Mouse (Mus musculus) liver, postnatal 0 days (tissue): ENCODE measurements around the gene Hsf5. TPM values are rescaled to one million over a fixed set of nuclear protein-coding genes. Genes with fewer than 3 reads are reported as not detected.

ENCODE experiments used
- ATAC-seq: fragments of 200-750 bp; cut with Nextera tagmentation; 2 replicates; pipeline ENCODE4 v1.8.0; 2017; ENCODE audit warnings: mild to moderate bottlenecking, moderate library complexity
- DNase-seq: peaks from one replicate; pipeline ENCODE4 v3.0.0-alpha.2; 2016
- H3K27ac ChIP-seq: fragments of 300-500 bp; sonication (generic); 2 replicates; pipeline ENCODE4 v1.5.1; 2014; ENCODE audit warnings: antibody characterized with exemption, moderate library complexity, mild to moderate bottlenecking, low read depth
- H3K27me3 ChIP-seq: fragments of 300-500 bp; sonication (generic); 2 replicates; pipeline ENCODE4 v1.6.1; 2014; ENCODE audit warnings: low read length, control low read depth, mixed read lengths; ENCODE audit not compliant: insufficient read depth
- H3K36me3 ChIP-seq: fragments of 300-500 bp; sonication (generic); replicated peaks from 2 replicates; pipeline ENCODE4 v1.6.1; 2014; ENCODE audit warnings: mild to moderate bottlenecking, control low read depth, low read length, moderate library complexity, mixed read lengths; ENCODE audit not compliant: insufficient read depth
- H3K4me1 ChIP-seq: fragments of 300-500 bp; sonication (generic); 2 replicates; pipeline ENCODE4 v1.6.1; 2014; ENCODE audit warnings: antibody characterized with exemption, mild to moderate bottlenecking, control low read depth; ENCODE audit not compliant: insufficient read depth
- H3K4me2 ChIP-seq: fragments of 300-500 bp; sonication (generic); 2 replicates; pipeline ENCODE4 v1.6.1; 2014; ENCODE audit warnings: low read depth, mild to moderate bottlenecking, low read length, moderate library complexity, mixed read lengths
- H3K4me3 ChIP-seq: fragments of 300-500 bp; sonication (generic); 2 replicates; pipeline ENCODE4 v1.5.1; 2014; ENCODE audit warnings: low read depth, low read length
- H3K9ac ChIP-seq: fragments of 300-500 bp; sonication (generic); replicated peaks from 2 replicates; pipeline ENCODE4 v1.6.1; 2014; ENCODE audit warnings: mild to moderate bottlenecking, moderate library complexity
- H3K9me3 ChIP-seq: fragments of 300-500 bp; sonication (generic); 2 replicates; pipeline ENCODE4 v1.6.1; 2016; ENCODE audit warnings: mild to moderate bottlenecking, control low read depth, low read length, mixed read lengths
- CTCF ChIP-seq: sonication (generic); IDR thresholded peaks from 2 replicates; pipeline ENCODE4 v1.5.1; 2016; ENCODE audit warnings: antibody characterized with exemption, low read depth
- EP300 ChIP-seq: IDR thresholded peaks from 2 replicates; pipeline ENCODE4 v1.6.1; 2016; ENCODE audit warnings: antibody characterized with exemption, low read depth, mild to moderate bottlenecking
- WGBS: fragments of 180-500 bp; shearing (Covaris S2); extraction: QIAGEN DNeasy Blood & Tissue Kit; methylation state at CpG from one replicate; pipeline ENCODE4 v1.1.7; 2014; ENCODE audit not compliant: insufficient replicate concordance; 5-methylcytosine and 5-hydroxymethylcytosine counted together
- polyA plus RNA-seq: library from polyadenylated mRNA; unstranded; fragments of >200 nt; fragmentation: Nextera tagmentation; extraction: Ambion mirVana; gene quantifications from 2 replicates; pipeline ENCODE4 v1.2.1, GENCODE M21; 2015

Gene Hsf5
- polyA plus RNA-seq = 0.04 TPM in 1 of 2 replicates, not detected in the other

DNA sequence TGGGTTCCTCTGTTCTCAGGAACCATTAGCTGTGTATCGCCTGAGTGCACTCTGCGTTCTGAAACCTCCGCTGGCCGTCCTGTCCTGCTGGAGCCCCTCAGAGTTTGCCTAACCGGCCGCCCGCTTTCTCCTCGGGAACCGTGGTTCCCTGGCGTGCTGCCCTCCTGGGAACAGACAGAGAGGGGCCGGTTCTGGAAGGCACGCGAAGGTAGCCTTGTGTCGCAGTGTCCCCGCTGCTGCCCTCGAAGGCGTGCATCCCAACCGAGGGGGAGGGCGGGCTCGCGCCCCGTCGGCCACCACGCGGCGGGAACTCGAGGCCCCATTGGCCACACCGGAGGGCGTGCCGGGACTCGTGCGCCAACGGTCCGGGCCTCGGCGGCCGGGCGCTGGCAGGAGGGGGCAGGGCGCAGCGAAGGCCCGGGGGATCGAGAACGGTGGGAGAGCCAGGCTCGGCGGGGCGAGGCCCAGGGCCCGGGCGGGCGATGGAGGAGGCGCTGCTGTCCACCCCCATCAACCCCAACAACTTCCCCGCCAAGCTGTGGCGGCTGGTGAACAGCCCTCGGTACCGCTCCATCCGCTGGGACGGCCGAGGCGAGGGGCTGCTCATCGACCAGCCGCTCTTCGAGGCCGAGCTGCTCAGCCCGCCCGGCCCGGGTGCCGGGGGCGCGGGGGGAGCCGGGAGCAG lies at the start of gene Hsf5:
TSS of gene Hsf5 (plus strand) at position 375 of the 685 bp plus-strand sequence.
- no peak within 1 kb of the TSS for H3K9ac ChIP-seq
- H3K36me3 ChIP-seq = peaks cover 60% of the 10 kb centered on the region
- H3K4me2 ChIP-seq = no peak within 1 kb of the TSS
- no peak within 1 kb of the TSS for H3K4me3 ChIP-seq
- TF ChIP-seq EP300 (no peak), CTCF (no peak)
- no peaks in the 10 kb centered on the region for H3K4me1 ChIP-seq
- no peaks in the 10 kb centered on the region for H3K9me3 ChIP-seq
- no peak within 1 kb of the TSS for H3K27ac ChIP-seq
- WGBS = 91% methylated on average over 66 of the region's 69 CpGs
- DNase-seq = no peak
- no peak for ATAC-seq
- no peaks in the 10 kb centered on the region for H3K27me3 ChIP-seq

DNA sequence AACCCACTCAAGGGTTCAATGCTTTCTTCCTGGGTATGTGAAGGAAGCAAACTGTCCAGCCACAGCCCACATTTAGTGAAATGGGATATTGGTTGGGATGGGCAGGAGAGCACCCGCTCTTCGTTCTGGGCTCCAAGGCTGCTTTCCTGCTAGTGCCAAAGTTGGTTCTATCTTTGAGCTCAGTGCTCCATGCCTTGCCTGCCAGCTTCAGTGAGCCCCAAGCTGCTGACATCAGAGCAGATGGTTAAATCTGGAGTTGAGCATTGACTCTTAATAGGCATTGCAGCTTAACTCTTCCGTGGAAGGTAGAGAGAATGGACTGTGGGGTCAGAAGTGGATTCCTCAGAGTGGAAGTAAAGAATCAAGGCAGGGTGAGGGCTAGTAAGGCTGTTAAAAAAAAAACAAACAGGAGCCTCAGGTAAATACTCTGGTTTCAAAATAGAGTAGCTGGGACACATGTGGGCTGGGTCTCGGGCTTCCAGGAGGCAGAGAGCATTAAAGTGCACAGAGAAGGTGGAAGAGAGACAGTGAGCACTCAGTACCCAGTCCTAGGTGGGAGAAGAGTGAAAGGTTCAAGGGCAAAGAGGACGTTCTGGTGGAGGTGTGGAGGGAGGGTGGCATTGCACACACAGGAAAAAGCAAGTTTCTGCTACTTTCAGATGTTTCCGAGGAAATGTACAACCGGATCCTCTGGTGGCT lies 48.6 kb upstream of the Hsf5 start, which contains the start of gene Sept4:
TSS of gene Sept4 (plus strand) at position 649 of the 699 bp plus-strand sequence.
- no peaks in the 10 kb centered on the region for H3K36me3 ChIP-seq
- H3K27me3 ChIP-seq = no peaks in the 10 kb centered on the region
- 64% methylated on average over 7 of the region's 7 CpGs for WGBS
- DNase-seq (no peak), ATAC-seq (no peak)
- no peak within 1 kb of the TSS for H3K27ac ChIP-seq
- H3K4me2 ChIP-seq = no peak within 1 kb of the TSS
- no peaks in the 10 kb centered on the region for H3K9me3 ChIP-seq
- H3K9ac ChIP-seq = no peak within 1 kb of the TSS
- no peak within 1 kb of the TSS for H3K4me3 ChIP-seq
- TF ChIP-seq CTCF = no peak
- TF ChIP-seq EP300 = no peak
- no peaks in the 10 kb centered on the region for H3K4me1 ChIP-seq

DNA sequence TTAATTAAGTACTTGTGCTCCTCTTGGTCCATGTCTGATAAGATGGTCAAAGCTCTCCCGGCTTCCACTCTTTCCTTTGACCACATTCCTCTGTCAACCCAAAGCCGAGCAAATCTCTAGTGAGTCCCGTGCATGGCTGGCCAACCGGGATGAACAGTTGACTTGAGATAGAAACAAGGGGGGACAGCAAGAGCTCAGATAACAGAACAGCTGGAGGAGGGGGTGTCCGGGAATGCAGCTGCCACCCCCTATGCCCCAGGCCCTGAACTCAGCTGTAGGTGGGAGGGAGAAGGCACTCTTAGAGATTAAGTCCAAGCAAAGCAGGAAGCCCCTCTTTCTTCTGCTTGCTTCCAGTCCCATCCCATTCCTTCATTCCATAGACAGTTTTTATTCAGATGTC lies 46.2 kb upstream of the Hsf5 start:
- DNase-seq = no peak
- no peak for ATAC-seq

DNA sequence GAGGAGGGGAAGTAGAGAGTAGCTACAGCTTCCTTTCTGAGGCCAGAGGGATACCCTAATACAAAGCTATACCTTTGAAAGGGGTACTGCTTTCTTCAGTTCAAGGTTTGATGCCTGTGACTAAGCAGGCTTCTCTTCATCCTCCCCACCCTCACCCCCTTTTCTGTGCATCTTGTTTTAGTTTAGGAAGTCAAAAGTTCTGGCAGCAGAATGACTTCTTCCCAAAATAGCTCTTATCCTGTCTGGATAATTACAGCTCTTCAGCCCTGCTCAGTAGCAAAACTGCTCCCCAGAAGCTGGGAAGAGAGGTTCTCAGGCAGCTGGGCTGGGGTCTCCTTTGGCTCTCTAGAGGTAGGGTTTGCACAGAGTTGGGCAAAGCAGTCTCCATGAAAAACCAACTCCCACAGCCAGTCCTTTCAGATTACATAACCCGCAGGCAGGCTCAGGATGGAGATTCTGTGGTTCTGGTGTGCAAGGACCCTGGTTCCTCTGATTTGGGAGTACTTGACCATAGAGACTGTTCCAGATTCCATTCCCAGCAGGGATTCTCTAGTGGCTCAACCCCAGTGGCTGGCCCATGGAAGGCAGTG lies 45.5 kb upstream of the Hsf5 start:
- H3K9me3 ChIP-seq = no peaks in the 10 kb centered on the region
- no peaks in the 10 kb centered on the region for H3K4me1 ChIP-seq
- no peak overlapping the region for H3K4me2 ChIP-seq
- 88% methylated on average over 1 of the region's 1 CpGs for WGBS
- ATAC-seq (no peak), DNase-seq (no peak)
- H3K9ac ChIP-seq = no peak overlapping the region
- no peaks in the 10 kb centered on the region for H3K27me3 ChIP-seq
- TF ChIP-seq EP300 (no peak), CTCF (no peak)
- no peaks in the 10 kb centered on the region for H3K36me3 ChIP-seq
- peak overlapping the region; percentile 40; the same call in 1 of the 2 replicates for H3K27ac ChIP-seq
- no peak overlapping the region for H3K4me3 ChIP-seq

More for the DNA sequence above, 46.2 kb upstream of the Hsf5 start:
- Histone ChIP-seq H3K27me3 (no peaks in the 10 kb centered on the region), H3K36me3 (no peaks in the 10 kb centered on the region), H3K9me3 (no peaks in the 10 kb centered on the region), H3K4me2 (no peak overlapping the region), H3K9ac (no peak overlapping the region), H3K27ac (no peak overlapping the region), H3K4me1 (no peaks in the 10 kb centered on the region), H3K4me3 (no peak overlapping the region)
- TF ChIP-seq CTCF = no peak
- no peak for TF ChIP-seq EP300
- 53% methylated on average over 5 of the region's 5 CpGs for WGBS

DNA sequence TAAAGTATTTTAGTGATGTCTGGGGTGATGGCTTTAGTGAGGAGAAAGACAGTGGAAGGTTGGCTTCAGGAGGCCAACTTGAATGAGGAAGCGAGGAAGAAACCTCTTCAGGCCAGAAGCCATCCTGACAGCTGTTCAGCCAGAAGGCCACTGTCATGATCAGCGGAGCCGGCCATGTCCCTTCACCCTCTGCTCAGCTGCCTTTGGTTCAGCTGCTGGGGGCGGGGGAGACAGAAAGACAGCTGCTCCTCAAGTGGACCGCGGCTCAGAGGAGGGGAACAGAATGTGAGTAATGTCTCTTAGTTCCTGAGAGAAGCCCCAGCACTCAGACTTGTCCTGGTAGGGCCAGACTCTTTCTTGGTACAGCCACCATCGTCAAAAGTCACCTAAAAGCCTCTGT lies 43.2 kb upstream of the Hsf5 start:
- ATAC-seq (no peak), DNase-seq (no peak)
- no peak overlapping the region for H3K4me3 ChIP-seq
- H3K27me3 ChIP-seq = no peaks in the 10 kb centered on the region
- H3K4me1 ChIP-seq = peaks cover 14% of the 10 kb centered on the region
- TF ChIP-seq CTCF = no peak
- TF ChIP-seq EP300 = no peak
- H3K36me3 ChIP-seq = no peaks in the 10 kb centered on the region
- H3K9ac ChIP-seq = no peak overlapping the region
- H3K4me2 ChIP-seq = no peak overlapping the region
- no peaks in the 10 kb centered on the region for H3K9me3 ChIP-seq
- 72% methylated on average over 7 of the region's 7 CpGs for WGBS
- no peak overlapping the region for H3K27ac ChIP-seq

DNA sequence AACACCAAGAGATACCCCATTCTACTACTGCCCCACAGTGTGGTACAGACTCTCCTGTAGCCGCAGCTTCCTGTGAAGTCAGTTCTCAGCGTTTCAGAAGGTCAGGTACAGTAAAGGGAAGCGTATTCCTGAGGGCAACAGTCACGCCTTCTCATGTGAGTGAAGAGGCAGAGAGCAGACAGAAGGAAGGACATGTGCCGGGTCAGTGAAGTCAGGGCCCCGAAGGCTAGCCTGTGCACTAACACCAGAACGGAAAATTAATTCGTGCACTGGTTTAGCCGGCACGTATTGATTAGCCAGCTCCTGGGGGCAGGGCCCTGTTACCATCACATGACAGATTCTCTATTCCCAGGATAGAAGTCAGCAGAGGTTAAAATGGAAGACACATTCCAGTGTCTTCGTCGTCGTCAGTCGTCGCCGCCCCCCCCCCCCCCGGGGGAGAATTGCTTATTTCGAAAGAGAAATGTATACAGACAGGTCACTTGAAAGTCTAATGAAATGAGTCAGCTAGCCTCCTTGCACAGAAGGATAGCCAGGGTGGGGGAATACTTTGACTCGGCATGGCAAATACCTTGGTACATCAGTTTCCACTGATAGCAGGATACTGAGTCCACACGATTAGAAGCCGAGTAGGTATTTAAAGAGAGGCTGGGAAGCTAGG lies 42.3 kb upstream of the Hsf5 start:
- 61% methylated on average over 21 of the region's 21 CpGs for WGBS
- TF ChIP-seq CTCF = no peak
- TF ChIP-seq EP300 = no peak
- Histone ChIP-seq H3K9ac (no peak overlapping the region), H3K4me1 (peaks cover 14% of the 10 kb centered on the region), H3K4me3 (no peak overlapping the region), H3K9me3 (no peaks in the 10 kb centered on the region), H3K27ac (no peak overlapping the region), H3K27me3 (no peaks in the 10 kb centered on the region), H3K36me3 (no peaks in the 10 kb centered on the region), H3K4me2 (0 out of 2 replicates have a peak overlapping the region, but pooled peaks have one; percentile 4)
- ATAC-seq = no peak; the same call in 1 of the 2 replicates
- no peak for DNase-seq
